Mouse (Mus musculus): ENCODE measurements around the gene Cep72.

DNA sequence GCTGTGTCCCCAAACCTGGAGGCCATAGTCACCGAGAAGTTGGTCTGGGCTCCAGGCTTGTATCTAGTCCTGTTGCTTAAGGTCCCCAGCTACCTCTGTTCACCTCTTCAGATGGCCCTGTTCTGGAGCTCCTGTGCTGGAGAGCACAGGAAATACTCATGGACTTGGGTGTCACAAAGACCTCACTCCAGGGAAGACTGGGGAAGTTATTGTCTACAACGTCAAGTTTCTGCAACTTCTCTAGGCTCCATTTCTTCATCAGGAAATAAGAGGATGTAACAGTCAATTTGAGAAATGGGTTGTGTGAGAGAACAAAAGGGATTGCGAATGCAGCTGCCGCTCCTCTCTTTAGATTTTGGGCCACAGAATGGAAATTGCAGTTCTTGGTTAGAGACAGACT lies 65.6 kb downstream of the Cep72 start:
- TF ChIP-seq USF1 (IDR thresholded peaks at IDR 0.05; ENCODE audit: low read depth) (no peak), MAX (IDR thresholded peaks at IDR 0.05) (no peak), MYOD1 (IDR thresholded peaks at IDR 0.05; ENCODE audit: control insufficient read depth, insufficient read length, low read depth) (no peak)

All from C2C12 (cell line).